Mouse (Mus musculus) small intestine, adult 2 months (tissue): ENCODE measurements around the gene Tmem108.

Source experiments
- CTCF ChIP-seq: fragments of 200-500 bp; IDR thresholded peaks from 2 replicates; pipeline ENCODE4 v1.5.1; 2012; ENCODE audit warnings: low read depth, mild to moderate bottlenecking, control low read depth, inconsistent platforms, low read length, moderate library complexity, mixed read lengths; ENCODE audit not compliant: insufficient replicate concordance, insufficient read length; ENCODE audit errors: extremely low read depth
- POLR2A ChIP-seq: fragments of 200-500 bp; IDR thresholded peaks from 2 replicates; pipeline ENCODE4 v1.6.1; 2012; ENCODE audit warnings: low read depth, mild to moderate bottlenecking, control low read depth, inconsistent platforms, low read length, moderate library complexity

DNA sequence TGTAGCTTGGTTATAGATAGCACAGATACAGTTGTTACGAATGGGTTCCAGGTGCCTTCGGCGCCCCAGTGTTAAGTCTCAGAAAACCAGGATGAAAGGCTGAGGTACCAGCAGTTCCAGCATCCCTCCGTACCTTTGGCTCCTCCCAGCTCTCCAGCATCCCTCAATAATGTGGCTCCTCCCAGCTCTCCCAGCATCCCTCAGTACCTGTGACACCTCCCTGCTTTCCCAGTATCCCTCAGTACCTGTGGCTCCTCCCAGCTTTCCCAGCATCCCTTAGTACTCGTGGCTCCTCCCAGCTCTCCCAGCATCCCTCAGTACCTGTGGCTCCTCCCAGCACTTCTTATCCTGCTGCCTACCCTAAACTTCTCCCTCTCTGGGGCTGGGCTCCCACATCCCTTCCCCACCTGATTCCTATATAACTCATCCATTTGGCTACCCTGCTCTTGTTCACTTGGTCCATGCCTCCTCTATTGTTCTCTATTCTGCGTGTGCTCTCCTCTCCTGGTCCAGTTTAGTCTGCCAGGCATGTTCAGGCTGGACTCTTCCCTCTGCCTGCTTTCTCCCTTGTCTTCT, 225.5 kb downstream of the Tmem108 start:
- no peak for TF ChIP-seq POLR2A
- TF ChIP-seq CTCF, result no peak
